Comparison of ENCODE assay signal across 13 mouse cellular contexts in the genomic region with DNA sequence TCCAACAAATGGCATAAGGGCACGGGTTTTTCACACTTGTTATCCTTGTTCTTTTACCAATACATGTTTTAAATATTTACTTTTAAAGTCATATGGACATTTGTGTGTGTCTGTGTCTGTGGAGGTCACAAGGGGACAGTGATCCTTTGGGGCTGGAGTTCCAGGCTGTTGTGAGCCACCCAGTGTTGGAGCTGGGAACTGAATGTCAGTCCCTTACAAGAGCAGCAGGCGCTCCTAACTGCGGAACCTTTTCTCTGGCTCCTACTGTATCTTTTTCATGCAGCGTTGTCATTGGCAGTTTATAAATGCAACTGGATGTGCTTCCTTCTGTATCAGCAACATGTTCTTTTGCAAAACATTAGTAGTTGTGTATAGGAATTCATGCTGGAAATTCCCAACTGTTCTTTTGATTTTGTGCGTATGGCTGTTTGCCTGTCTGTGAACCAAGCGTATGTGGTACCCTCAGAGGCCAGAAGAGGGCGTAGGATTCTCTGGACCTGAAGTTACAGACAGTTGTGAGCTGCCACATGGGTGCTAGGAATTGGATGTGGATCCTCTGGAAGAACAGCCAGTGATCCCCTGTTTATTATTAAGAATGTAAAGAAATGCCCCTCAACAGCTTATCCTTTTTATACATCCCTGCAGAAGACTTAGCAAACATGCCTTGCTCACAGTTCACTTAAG. TPM values are rescaled to one million over a fixed set of nuclear protein-coding genes. Genes with fewer than 3 reads are reported as not detected.
A peak's percentile ranks its signal among the peaks of the same experiment; 100 is the strongest.
DNase-seq lines count a peak whose midpoint lies in the region; ATAC-seq and TF ChIP-seq lines count a peak whose summit lies in the region.
"Had no signal": no experiment of that assay in that cellular context is flagged by ENCODE, and none has a peak within 500 bp of the region (broad histone marks: within the 10 kb centered on the region; RNA-seq: fewer than 3 reads in every experiment).

No protein-coding gene starts in this region.

- no peak overlapping the region for H3K27ac ChIP-seq in heart, embryonic 12.5 days (ENCODE audit: poor library complexity, severe bottlenecking)
- no peak overlapping the region for H3K27ac ChIP-seq in midbrain, postnatal 0 days (ENCODE audit: low read depth, low read length)
- no peak overlapping the region for H3K27ac ChIP-seq in midbrain, embryonic 15.5 days
- H3K27ac ChIP-seq: hindbrain, embryonic 15.5 days; liver, embryonic 15.5 days had no signal

- H3K4me1 ChIP-seq in heart, embryonic 12.5 days (replicated peaks) = peaks cover 5% of the 10 kb centered on the region; the same call in 1 of the 2 replicates
- peaks cover 14% of the 10 kb centered on the region; the same call in 1 of the 2 replicates for H3K4me1 ChIP-seq in midbrain, postnatal 0 days (ENCODE audit: insufficient read depth, low read length)
- H3K4me1 ChIP-seq in midbrain, embryonic 15.5 days = peaks cover 16% of the 10 kb centered on the region
- H3K4me1 ChIP-seq: liver, embryonic 15.5 days had no signal

- DNase-seq in heart, adult 11 months = peak; percentile 68
- DNase-seq in midbrain, postnatal 0 days (ENCODE audit: low spot score) = no peak
- peak; percentile 36 to 56 for DNase-seq in cerebellum, postnatal 14 days
- DNase-seq in thymus, postnatal 25 days = peak; percentile 45
- DNase-seq in frontal cortex, postnatal 36 days (ENCODE audit: low spot score in 2 of 2) = no peak
- DNase-seq: layer of hippocampus, adult 9-11 months had no signal

- no peak overlapping the region for H3K4me2 ChIP-seq in heart, embryonic 12.5 days
- no peak overlapping the region for H3K4me2 ChIP-seq in midbrain, postnatal 0 days (ENCODE audit: low read depth, low read length, poor library complexity, severe bottlenecking)
- no peak overlapping the region for H3K4me2 ChIP-seq in midbrain, embryonic 15.5 days
- H3K4me2 ChIP-seq: hindbrain, embryonic 15.5 days; liver, embryonic 15.5 days had no signal

- no peaks in the 10 kb centered on the region for H3K9me3 ChIP-seq in heart, embryonic 12.5 days (replicated peaks)
- no peaks in the 10 kb centered on the region for H3K9me3 ChIP-seq in midbrain, postnatal 0 days (ENCODE audit: low read length)
- no peaks in the 10 kb centered on the region for H3K9me3 ChIP-seq in midbrain, embryonic 15.5 days
- H3K9me3 ChIP-seq: hindbrain, embryonic 15.5 days; liver, embryonic 15.5 days had no signal

- peak; percentile 51 for TF ChIP-seq CTCF in midbrain, postnatal 0 days (IDR thresholded peaks at IDR 0.05)

- H3K9ac ChIP-seq in heart, embryonic 12.5 days = no peak overlapping the region
- H3K9ac ChIP-seq in midbrain, postnatal 0 days (replicated peaks; ENCODE audit: low read length, poor library complexity, severe bottlenecking) = no peak overlapping the region
- no peak overlapping the region for H3K9ac ChIP-seq in midbrain, embryonic 15.5 days
- H3K9ac ChIP-seq: hindbrain, embryonic 15.5 days; liver, embryonic 15.5 days had no signal

- WGBS in heart, embryonic 12.5 days = 68% methylated on average over 7 of the region's 7 CpGs
- WGBS in midbrain, postnatal 0 days = 79% methylated on average over 7 of the region's 7 CpGs
- WGBS in midbrain, embryonic 15.5 days = 80% methylated on average over 7 of the region's 7 CpGs

- no peak overlapping the region for H3K4me3 ChIP-seq in heart, embryonic 12.5 days
- no peak overlapping the region for H3K4me3 ChIP-seq in midbrain, postnatal 0 days (ENCODE audit: low read depth, low read length)
- H3K4me3 ChIP-seq in midbrain, embryonic 15.5 days = no peak overlapping the region
- H3K4me3 ChIP-seq: hindbrain, embryonic 15.5 days; liver, embryonic 15.5 days had no signal

- no peaks in the 10 kb centered on the region for H3K27me3 ChIP-seq in heart, embryonic 12.5 days (replicated peaks)
- H3K27me3 ChIP-seq in midbrain, postnatal 0 days (ENCODE audit: insufficient read depth, low read length) = no peaks in the 10 kb centered on the region
- no peaks in the 10 kb centered on the region for H3K27me3 ChIP-seq in midbrain, embryonic 15.5 days (replicated peaks)
- H3K27me3 ChIP-seq: hindbrain, embryonic 15.5 days; liver, embryonic 15.5 days had no signal

- ATAC-seq in heart, embryonic 12.5 days (ENCODE audit: insufficient number of reproducible peaks, low FRiP score) = no peak
- no peak for ATAC-seq in midbrain, postnatal 0 days (ENCODE audit: low FRiP score)
- no peak for ATAC-seq in midbrain, embryonic 15.5 days (replicated peaks)
- no peak for ATAC-seq in monocyte, adult 5-6 weeks (replicated peaks; ENCODE audit: insufficient number of reproducible peaks, low FRiP score, low TSS enrichment, poor library complexity, severe bottlenecking)

- no peaks in the 10 kb centered on the region for H3K36me3 ChIP-seq in heart, embryonic 12.5 days
- H3K36me3 ChIP-seq in midbrain, postnatal 0 days (ENCODE audit: insufficient read depth, low read length) = no peaks in the 10 kb centered on the region
- 0 out of 2 replicates have a peak, but pooled peaks cover 3% of the 10 kb centered on the region for H3K36me3 ChIP-seq in midbrain, embryonic 15.5 days (replicated peaks)
- H3K36me3 ChIP-seq: hindbrain, embryonic 15.5 days; liver, embryonic 15.5 days had no signal

RNA-seq across cellular contexts. Expression of gene Gm9857, which starts 24.3 kb away (rescaled TPM):
- polyA plus RNA-seq in heart, embryonic 12.5 days (2016; fragmentation: Nextera tagmentation; extraction: Ambion mirVana) = not detected in 2 replicates
- total RNA-seq in midbrain, postnatal 0 days (2014; rRNA removed) = not detected in 2 replicates
- polyA plus RNA-seq in midbrain, postnatal 0 days (2015; fragmentation: Nextera tagmentation; extraction: Ambion mirVana) = not detected in 2 replicates
- polyA plus RNA-seq in midbrain, embryonic 15.5 days (2015; fragmentation: Nextera tagmentation; extraction: Ambion mirVana) = not detected in 2 replicates
- not detected in 3 replicates for total RNA-seq in monocyte, adult 5-6 weeks (2017)
- total RNA-seq: granulocyte monocyte progenitor cell, adult 5-6 weeks had no signal
- polyA plus RNA-seq: hindbrain, embryonic 15.5 days; liver, embryonic 15.5 days; stomach, embryonic 14.5 days had no signal

RNA-seq across cellular contexts. Expression of gene Henmt1, which starts 24.8 kb away (rescaled TPM):
- polyA plus RNA-seq in heart, embryonic 12.5 days (2016; fragmentation: Nextera tagmentation; extraction: Ambion mirVana) = 0.20 TPM in 1 of 2 replicates, not detected in the other
- 1.3 and 2.3 TPM in 2 replicates for total RNA-seq in midbrain, postnatal 0 days (2014; rRNA removed)
- polyA plus RNA-seq in midbrain, postnatal 0 days (2015; fragmentation: Nextera tagmentation; extraction: Ambion mirVana) = 2.2 and 2.6 TPM in 2 replicates
- 2.3 and 3.4 TPM in 2 replicates for polyA plus RNA-seq in midbrain, embryonic 15.5 days (2015; fragmentation: Nextera tagmentation; extraction: Ambion mirVana)
- not detected in 3 replicates for total RNA-seq in monocyte, adult 5-6 weeks (2017)
- total RNA-seq: granulocyte monocyte progenitor cell, adult 5-6 weeks had no signal
- polyA plus RNA-seq: liver, embryonic 15.5 days had no signal

RNA-seq across cellular contexts. Expression of gene Prpf38b, which starts 53.0 kb away (rescaled TPM):
- 64.7 and 72.6 TPM in 2 replicates for polyA plus RNA-seq in heart, embryonic 12.5 days (2016; fragmentation: Nextera tagmentation; extraction: Ambion mirVana)
- 33.5 and 36.9 TPM in 2 replicates for total RNA-seq in midbrain, postnatal 0 days (2014; rRNA removed)
- polyA plus RNA-seq in midbrain, postnatal 0 days (2015; fragmentation: Nextera tagmentation; extraction: Ambion mirVana) = 32.5 and 42.2 TPM in 2 replicates
- 55.8 TPM in 2 replicates for polyA plus RNA-seq in midbrain, embryonic 15.5 days (2015; fragmentation: Nextera tagmentation; extraction: Ambion mirVana)
- total RNA-seq in monocyte, adult 5-6 weeks (2017) = 327 to 440 TPM (median 383 TPM) in 3 replicates

Comparison
In these comparisons a context has a peak if more than half of its experiments do, and no peak if none do; other contexts are left out.
1. DNase-seq: peak in heart, adult 11 months (single experiment), cerebellum, postnatal 14 days (2 of 2) and thymus, postnatal 25 days (single experiment); none in midbrain, postnatal 0 days (single experiment) and frontal cortex, postnatal 36 days (0 of 2).